Mouse (Mus musculus): ENCODE measurements at regions not wholly inside any gene's neighbourhood (a gene's known extent, or its start where the extent isn't known, plus 50 kb on each side); places are given as distances from the start of the nearest gene placed in this dataset.

GRCm38 (mm10) chr14:81037635-81038034 is 1053.8 kb downstream of the Olfm4 start:
- TF ChIP-seq CTCF (conservative IDR thresholded peaks at IDR 0.05; ENCODE audit: insufficient read depth, insufficient read length, low read depth, low read length) (no peak), POLR2A (IDR thresholded peaks at IDR 0.05; ENCODE audit: low read depth, low read length) (no peak)

All from kidney, adult 2 months (tissue).